Mouse (Mus musculus) intestine, embryonic 14.5 days (tissue): ENCODE measurements around the gene Zfp57. TPM values are rescaled to one million over a fixed set of nuclear protein-coding genes. Genes with fewer than 3 reads are reported as not detected.

Experiments
- ATAC-seq: fragments of 200-750 bp; cut with Nextera tagmentation; replicated peaks from 2 replicates; pipeline ENCODE4 v1.8.0; 2017; ENCODE audit warnings: low read depth, moderate number of reproducible peaks, moderate TSS enrichment, moderate library complexity; ENCODE audit not compliant: low FRiP score, low TSS enrichment
- DNase-seq: peaks from one replicate; pipeline ENCODE4 v3.0.0-alpha.2; 2018; ENCODE audit warnings: low spot score
- H3K27ac ChIP-seq: fragments of 300-500 bp; sonication (generic); 2 replicates; pipeline ENCODE4 v1.5.1; 2014; ENCODE audit warnings: low read depth, mild to moderate bottlenecking, control low read depth
- H3K27me3 ChIP-seq: fragments of 300-500 bp; sonication (generic); replicated peaks from 2 replicates; pipeline ENCODE4 v1.6.1; 2014; ENCODE audit warnings: low read length, control low read depth; ENCODE audit not compliant: control insufficient read depth, insufficient read depth
- H3K36me3 ChIP-seq: fragments of 300-500 bp; sonication (generic); 2 replicates; pipeline ENCODE4 v1.6.1; 2014; ENCODE audit warnings: low read length, control low read depth; ENCODE audit not compliant: control insufficient read depth, insufficient read depth
- H3K4me1 ChIP-seq: fragments of 300-500 bp; sonication (generic); replicated peaks from 2 replicates; pipeline ENCODE4 v1.6.1; 2014; ENCODE audit warnings: low read length, control low read depth, mixed read lengths; ENCODE audit not compliant: control insufficient read depth, insufficient read depth
- H3K4me2 ChIP-seq: fragments of 300-500 bp; sonication (generic); 2 replicates; pipeline ENCODE4 v1.6.1; 2014; ENCODE audit warnings: low read length
- H3K4me3 ChIP-seq: fragments of 300-500 bp; sonication (generic); 2 replicates; pipeline ENCODE4 v1.5.1; 2014; ENCODE audit warnings: low read depth, low read length, control low read depth, mixed read lengths
- H3K9ac ChIP-seq: fragments of 300-500 bp; sonication (generic); 2 replicates; pipeline ENCODE4 v1.6.1; 2014; ENCODE audit warnings: mild to moderate bottlenecking, low read length
- H3K9me3 ChIP-seq: fragments of 300-500 bp; sonication (generic); 2 replicates; pipeline ENCODE4 v1.6.1; 2016; ENCODE audit warnings: low read length, control low read depth; ENCODE audit not compliant: control insufficient read depth
- whole genome bisulfite sequencing: fragments of 180-500 bp; shearing (Covaris S2); extraction: QIAGEN DNeasy Blood & Tissue Kit; methylation state at CpG from one replicate; pipeline ENCODE4 v1.1.7; 2014; 5-methylcytosine and 5-hydroxymethylcytosine counted together
- polyA plus RNA-seq: library from polyadenylated mRNA; unstranded; fragments of >200 nt; fragmentation: Nextera tagmentation; extraction: Ambion mirVana; gene quantifications from 2 replicates; pipeline ENCODE4 v1.2.1, GENCODE M21; 2014

Zfp57 gene
- polyA plus RNA-seq, 1 experiment from 2014 or later = 78.3 TPM

- 2% methylated on average over 50 of the region's 55 CpGs for WGBS
- ATAC-seq (peak; percentile 87), DNase-seq (peak; percentile 88)
- H3K4me3 ChIP-seq = peak within 1 kb of the TSS; percentile 74
- peaks cover 13% of the 10 kb centered on the region for H3K4me1 ChIP-seq
- peak within 1 kb of the TSS; percentile 77 for H3K27ac ChIP-seq
- no peaks in the 10 kb centered on the region for H3K36me3 ChIP-seq
- peak within 1 kb of the TSS; percentile 88 for H3K4me2 ChIP-seq
- H3K27me3 ChIP-seq = no peaks in the 10 kb centered on the region
- no peaks in the 10 kb centered on the region for H3K9me3 ChIP-seq
- H3K9ac ChIP-seq = peak within 1 kb of the TSS; percentile 88
These were observed 44.8 kb downstream of the Zfp57 start, which contains the start of gene Gabbr1 for GRCm38 (mm10) chr17:37045611-37046311. Gabbr1 (plus strand) TSS chr17:37045966.

- Histone ChIP-seq H3K9me3 (no peaks in the 10 kb centered on the region), H3K4me1 (peaks cover 15% of the 10 kb centered on the region), H3K36me3 (no peaks in the 10 kb centered on the region), H3K9ac (peak overlapping the region; percentile 88), H3K27me3 (no peaks in the 10 kb centered on the region), H3K27ac (peak overlapping the region; percentile 77), H3K4me2 (peak overlapping the region; percentile 88), H3K4me3 (peak overlapping the region; percentile 74)
- DNase-seq (peak; percentile 72), ATAC-seq (peak; percentile 72)
- under 1% methylated on average over 36 of the region's 58 CpGs for WGBS
These were observed 45.5 kb downstream of the Zfp57 start for GRCm38 (mm10) chr17:37046312-37047112.

DNA sequence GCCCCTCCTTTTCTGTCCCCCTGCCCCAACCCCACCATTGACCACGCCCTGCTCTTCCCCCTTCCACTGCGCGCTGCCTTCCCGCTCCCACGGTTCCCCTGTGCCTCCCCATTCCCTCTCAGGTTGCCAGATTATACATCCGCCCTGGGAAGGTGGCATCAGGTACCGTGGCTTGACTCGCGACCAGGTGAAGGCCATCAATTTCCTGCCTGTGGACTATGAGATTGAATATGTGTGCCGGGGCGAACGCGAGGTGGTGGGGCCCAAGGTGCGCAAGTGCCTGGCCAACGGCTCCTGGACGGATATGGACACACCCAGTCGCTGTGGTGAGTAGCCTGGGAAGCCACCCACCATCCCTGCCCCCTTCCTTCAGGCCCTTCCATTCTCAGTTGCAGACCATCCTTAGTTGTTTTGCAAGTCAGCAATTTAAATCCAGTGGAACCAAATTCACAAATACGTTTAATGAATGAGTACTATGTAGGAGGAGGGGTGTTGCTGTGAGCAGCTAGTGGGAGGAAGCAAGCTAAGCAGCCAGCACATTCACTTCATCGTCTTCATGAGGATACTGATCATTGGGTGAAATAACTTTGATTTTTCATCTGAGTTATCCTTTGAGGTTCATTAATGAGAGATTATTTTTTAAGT lies 46.5 kb downstream of the Zfp57 start:
- WGBS = 24% methylated on average over 19 of the region's 19 CpGs
- Histone ChIP-seq H3K9me3 (no peaks in the 10 kb centered on the region), H3K4me2 (peak overlapping the region; percentile 88), H3K9ac (no peak overlapping the region), H3K36me3 (no peaks in the 10 kb centered on the region), H3K27ac (no peak overlapping the region), H3K27me3 (no peaks in the 10 kb centered on the region), H3K4me3 (peak overlapping the region; percentile 74), H3K4me1 (peaks cover 15% of the 10 kb centered on the region)
- ATAC-seq (no peak), DNase-seq (no peak)

GRCm38 (mm10) chr17:37047981-37048380 lies 47.0 kb downstream of the Zfp57 start:
- Histone ChIP-seq H3K36me3 (no peaks in the 10 kb centered on the region), H3K4me1 (peaks cover 15% of the 10 kb centered on the region), H3K4me2 (no peak overlapping the region), H3K9me3 (no peaks in the 10 kb centered on the region), H3K4me3 (no peak overlapping the region), H3K27me3 (no peaks in the 10 kb centered on the region), H3K9ac (no peak overlapping the region), H3K27ac (no peak overlapping the region)
- DNase-seq = no peak
- 31% methylated on average over 3 of the region's 3 CpGs for WGBS
- ATAC-seq = no peak

DNA sequence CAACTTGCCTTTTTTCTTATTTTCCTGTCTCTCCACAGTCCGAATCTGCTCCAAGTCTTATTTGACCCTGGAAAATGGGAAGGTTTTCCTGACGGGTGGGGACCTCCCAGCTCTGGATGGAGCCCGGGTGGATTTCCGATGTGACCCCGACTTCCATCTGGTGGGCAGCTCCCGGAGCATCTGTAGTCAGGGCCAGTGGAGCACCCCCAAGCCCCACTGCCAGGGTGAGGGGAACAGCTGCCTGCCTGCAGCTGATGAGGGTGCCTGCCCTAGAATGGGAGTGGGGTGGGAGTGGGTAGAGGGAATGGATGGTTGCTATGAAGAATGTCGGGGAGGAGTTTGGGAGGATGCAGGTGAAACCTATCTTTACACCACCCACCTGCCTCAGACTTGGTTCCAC lies 47.4 kb downstream of the Zfp57 start:
- Histone ChIP-seq H3K27ac (no peak overlapping the region), H3K9ac (no peak overlapping the region)
- 77% methylated on average over 7 of the region's 7 CpGs for WGBS

DNA sequence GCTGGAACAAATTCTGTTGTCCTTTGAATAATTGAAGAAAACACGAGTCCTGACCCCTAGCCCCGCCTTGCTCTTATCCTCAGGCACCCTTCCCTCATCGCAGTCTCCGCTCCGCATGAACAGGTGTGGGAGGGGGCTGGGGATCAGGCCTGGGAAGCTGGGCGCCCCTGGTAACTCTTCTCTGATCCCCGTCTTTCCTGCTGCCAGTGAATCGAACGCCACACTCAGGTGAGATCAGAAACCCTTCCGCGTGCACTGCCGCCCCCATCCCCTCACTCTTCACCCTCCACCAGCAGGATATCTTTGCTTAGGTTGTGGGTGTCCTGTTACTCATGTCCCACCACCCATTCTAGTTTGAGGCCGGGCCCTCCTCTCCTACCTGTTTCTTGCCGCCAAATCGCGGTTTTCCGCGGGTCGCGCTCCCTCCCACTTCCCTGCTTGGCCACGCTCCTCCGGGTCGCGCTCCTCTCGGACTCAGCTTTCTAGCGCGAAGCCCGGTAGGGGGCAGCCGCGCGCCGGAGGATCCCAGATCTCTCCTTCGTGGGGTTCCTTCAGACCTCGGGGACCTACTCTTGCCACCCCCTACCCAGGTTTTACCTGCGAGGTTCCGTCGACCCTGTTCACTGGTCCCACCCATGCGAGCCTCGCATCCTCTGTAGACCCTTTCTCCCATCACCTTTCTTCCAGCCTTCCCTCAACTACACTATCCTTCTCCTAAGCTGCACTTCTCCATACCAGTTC lies 48.8 kb downstream of the Zfp57 start:
- H3K4me1 ChIP-seq = peaks cover 15% of the 10 kb centered on the region
- no peaks in the 10 kb centered on the region for H3K27me3 ChIP-seq
- H3K9me3 ChIP-seq = no peaks in the 10 kb centered on the region
- ATAC-seq (peak; percentile 21; the same call in 1 of the 2 replicates), DNase-seq (peak; percentile 89)
- no peak overlapping the region for H3K27ac ChIP-seq
- peak overlapping the region; percentile 69 for H3K4me2 ChIP-seq
- 6% methylated on average over 39 of the region's 39 CpGs for WGBS
- H3K4me3 ChIP-seq = peak overlapping the region; percentile 56
- peaks cover 11% of the 10 kb centered on the region; the same call in 1 of the 2 replicates for H3K36me3 ChIP-seq
- peak overlapping the region; percentile 36; the same call in 1 of the 2 replicates for H3K9ac ChIP-seq

More for the DNA sequence above, 47.4 kb downstream of the Zfp57 start:
- H3K4me3 ChIP-seq = no peak overlapping the region
- H3K4me1 ChIP-seq = peaks cover 15% of the 10 kb centered on the region
- no peak overlapping the region for H3K4me2 ChIP-seq
- ATAC-seq = no peak
- no peaks in the 10 kb centered on the region for H3K27me3 ChIP-seq
- DNase-seq = no peak
- no peaks in the 10 kb centered on the region for H3K9me3 ChIP-seq
- H3K36me3 ChIP-seq = 0 out of 2 replicates have a peak, but pooled peaks cover 3% of the 10 kb centered on the region

- Histone ChIP-seq H3K9ac (peak overlapping the region; percentile 36), H3K4me1 (peaks cover 15% of the 10 kb centered on the region), H3K9me3 (no peaks in the 10 kb centered on the region), H3K36me3 (peaks cover 18% of the 10 kb centered on the region), H3K4me2 (peak overlapping the region; percentile 69), H3K27ac (no peak overlapping the region), H3K4me3 (peak overlapping the region; percentile 56), H3K27me3 (no peaks in the 10 kb centered on the region)
- 0% methylated on average over 21 of the region's 22 CpGs for WGBS
- peak; percentile 89 for DNase-seq
- ATAC-seq = peak; percentile 30
These were observed 49.4 kb downstream of the Zfp57 start for GRCm38 (mm10) chr17:37050399-37050798.

DNA sequence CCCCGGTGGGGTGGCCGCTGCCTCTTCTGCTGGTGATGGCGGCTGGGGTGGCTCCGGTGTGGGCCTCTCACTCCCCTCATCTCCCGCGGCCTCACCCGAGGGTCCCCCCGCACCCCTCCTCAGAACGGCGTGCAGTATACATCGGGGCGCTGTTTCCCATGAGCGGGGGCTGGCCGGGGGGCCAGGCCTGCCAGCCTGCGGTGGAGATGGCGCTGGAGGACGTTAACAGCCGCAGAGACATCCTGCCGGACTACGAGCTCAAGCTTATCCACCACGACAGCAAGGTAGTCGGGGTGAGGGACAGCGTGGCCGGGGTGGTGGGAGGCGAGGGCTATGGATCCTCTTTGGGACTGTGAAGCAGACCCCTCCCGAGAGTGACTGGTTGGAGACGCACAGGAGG lies 49.9 kb downstream of the Zfp57 start:
- Histone ChIP-seq H3K36me3 (peaks cover 23% of the 10 kb centered on the region), H3K27ac (no peak overlapping the region), H3K4me3 (peak overlapping the region; percentile 56), H3K9me3 (no peaks in the 10 kb centered on the region), H3K4me2 (peak overlapping the region; percentile 69), H3K27me3 (no peaks in the 10 kb centered on the region), H3K9ac (peak overlapping the region; percentile 36), H3K4me1 (peaks cover 15% of the 10 kb centered on the region)
- DNase-seq (peak; percentile 63), ATAC-seq (peak; percentile 10; the same call in 1 of the 2 replicates)
- 9% methylated on average over 27 of the region's 27 CpGs for WGBS
